Mouse (Mus musculus): ENCODE results near the gene Tet1.
"Not testable (repeated sequence)": the region's sequence is repeated elsewhere in the genome, so short reads cannot be mapped to it uniquely, and the experiment has no call there.

DNA sequence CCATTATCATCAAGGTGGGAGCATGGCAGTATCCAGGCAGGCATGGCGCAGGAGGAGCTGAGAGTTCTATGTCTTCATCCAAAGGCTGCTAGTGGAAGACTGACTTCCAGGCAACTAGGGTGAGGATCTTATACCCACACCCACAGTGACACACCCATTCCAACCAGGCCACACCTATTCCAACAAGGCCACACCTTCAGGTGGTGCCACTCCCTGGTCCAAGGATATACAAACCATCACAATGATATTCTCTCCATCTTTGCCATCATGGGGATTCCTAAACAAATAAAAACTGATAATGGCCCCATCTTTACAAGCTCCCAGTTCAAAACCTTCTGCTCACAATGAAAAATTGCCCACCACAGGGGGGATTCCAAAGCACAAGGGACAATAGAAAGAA, at the start of gene Tet1:
- not testable (repeated sequence) for TF ChIP-seq CTCF (IDR thresholded peaks at IDR 0.05; ENCODE audit: low read depth); EP300 (optimal IDR thresholded peaks at IDR 0.05)
